Mouse (Mus musculus) gastrocnemius, postnatal 14 days (tissue): ENCODE measurements around the gene Nid2. TPM values are rescaled to one million over a fixed set of nuclear protein-coding genes. Genes with fewer than 3 reads are reported as not detected.

ENCODE experiments used
- DNase-seq: peaks from one replicate; pipeline ENCODE4 v3.0.0; 2021; ENCODE audit warnings: mixed read lengths
- intact Hi-C: fragments of 180-260 bp; cut with DNase I; formaldehyde crosslinking; loops from one replicate; pipeline ENCODE4 v1.15.1; 2025; ENCODE audit warnings: low total_unique reads
- total RNA-seq, 2 experiments: library from RNA; stranded (reverse); gene quantifications; 2 replicates each; pipeline ENCODE4 v1.2.3; 2021

Nid2 gene
- total RNA-seq, 2 experiments from 2014 or later: 46.5 to 62.5 TPM

- no peak for DNase-seq
- intact Hi-C loops: no loop called here
Measured at GRCm38 (mm10) chr14:19739416-19740146, 11.5 kb upstream of the Nid2 start.

GRCm38 (mm10) chr14:19740147-19740738, 10.8 kb upstream of the Nid2 start:
- intact Hi-C loops: no loop called here
- DNase-seq: no peak

DNA sequence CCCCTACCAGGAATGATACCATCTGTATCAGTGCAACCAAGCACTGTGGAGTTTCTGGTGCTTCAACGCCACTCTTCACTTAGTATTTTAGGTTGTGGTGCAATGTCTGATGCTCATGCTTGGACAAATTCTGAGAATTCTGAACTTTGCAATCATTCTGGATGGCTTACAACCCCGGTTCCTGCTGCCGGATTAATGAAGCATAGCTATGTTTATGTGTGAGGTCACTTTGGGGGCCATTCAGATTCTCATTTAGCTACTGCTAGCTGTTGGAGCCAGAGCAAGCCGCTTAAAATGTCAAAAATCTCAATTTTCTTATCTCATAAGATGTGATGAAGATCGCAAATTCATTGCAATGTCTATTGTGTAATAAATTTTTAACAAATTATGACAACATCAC, 6.2 kb upstream of the Nid2 start:
- DNase-seq: no peak
- intact Hi-C loops: no loop called here

DNA sequence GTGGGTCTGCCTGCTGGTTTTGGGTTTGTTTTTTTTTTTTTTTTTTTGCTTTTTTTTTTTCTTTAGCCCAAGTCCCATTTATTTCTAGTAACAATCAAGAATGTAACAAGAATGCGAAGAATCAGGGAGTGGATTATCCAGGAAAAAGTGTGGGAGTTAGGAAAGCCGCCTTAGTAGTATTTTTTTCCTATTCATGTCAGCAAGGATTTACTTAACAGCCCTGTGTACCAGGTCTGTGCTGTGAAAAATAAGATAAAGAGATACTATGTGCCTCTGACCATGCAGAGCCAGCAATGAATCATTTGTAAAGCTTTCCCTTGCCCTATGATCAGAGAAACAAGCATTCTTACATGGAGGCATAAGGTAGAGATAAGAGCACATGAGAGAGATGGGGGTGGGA, 4.8 kb upstream of the Nid2 start:
- DNase-seq: no peak
- intact Hi-C loops: no loop called here

DNA sequence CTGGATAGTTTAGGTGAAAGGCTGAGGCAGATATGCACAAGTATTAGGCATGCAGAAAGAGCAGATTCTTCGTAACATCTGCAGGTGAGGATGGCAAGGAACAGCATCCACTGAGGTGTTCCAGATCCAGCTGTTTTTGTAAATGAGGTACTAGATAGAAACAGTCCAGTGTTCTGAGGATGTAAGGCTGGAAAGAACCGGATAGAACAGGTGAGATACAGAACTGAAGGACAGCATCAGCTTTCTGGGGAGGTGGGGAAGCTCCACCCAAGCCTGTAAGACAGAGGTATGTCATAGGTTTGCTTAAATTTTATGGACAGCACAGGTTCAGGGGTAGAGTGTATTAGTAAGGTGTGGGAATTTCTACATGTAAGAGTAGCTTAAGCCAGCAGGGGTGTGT, 4.3 kb upstream of the Nid2 start:
- intact Hi-C loops: no loop called here
- DNase-seq: no peak

DNA sequence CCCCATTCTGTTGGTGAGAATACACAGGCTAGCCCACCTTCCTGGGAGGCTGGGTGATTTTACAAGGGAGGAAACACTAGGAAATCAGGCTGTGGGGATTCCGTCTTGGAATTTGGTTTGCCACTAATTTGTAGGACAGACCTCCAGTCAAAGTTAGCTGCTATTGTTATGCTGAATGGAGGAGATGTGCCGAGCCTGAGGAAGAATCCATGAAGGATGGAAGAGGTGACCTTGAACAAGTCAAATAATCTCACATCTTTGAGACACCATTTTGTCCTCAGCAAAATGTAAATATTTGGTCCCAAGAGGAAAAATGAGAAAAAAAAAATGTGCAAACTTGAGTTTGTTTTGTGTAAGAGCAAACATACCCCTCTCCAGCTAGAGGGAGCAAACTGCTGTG, 1.3 kb upstream of the Nid2 start:
- intact Hi-C loops: no loop called here
- DNase-seq: no peak

DNA sequence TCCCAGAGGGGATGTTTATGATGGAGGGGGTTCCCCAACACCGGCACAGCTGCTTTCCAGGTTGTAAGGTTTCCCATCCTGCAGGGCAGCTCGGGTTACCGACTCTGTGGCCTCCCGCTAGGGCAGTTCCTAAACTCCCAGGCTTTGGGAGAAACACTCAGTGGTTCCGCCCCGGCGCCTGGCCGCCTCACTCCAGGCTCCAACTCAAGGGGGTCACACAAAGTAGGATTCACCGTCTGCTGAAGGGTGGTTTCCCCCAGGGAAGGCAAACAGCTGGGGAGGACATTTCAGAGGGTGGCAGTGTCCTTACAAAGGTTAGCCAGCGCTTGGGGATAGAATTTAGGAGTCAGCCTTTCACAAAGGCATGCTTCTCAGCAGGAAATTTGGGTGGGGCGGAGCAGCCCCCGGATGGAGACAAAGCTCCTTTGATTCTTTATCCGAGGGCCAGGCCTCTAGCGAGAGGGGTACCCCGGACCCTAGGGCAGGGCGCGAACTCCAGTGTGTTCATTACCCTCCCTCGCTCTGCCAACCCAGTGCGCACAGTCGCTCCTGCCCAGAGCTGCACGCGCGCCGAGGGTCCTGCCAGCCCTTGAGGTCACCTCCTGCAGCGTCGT, 547 bp upstream of the Nid2 start:
- intact Hi-C loops: no loop called here

DNA sequence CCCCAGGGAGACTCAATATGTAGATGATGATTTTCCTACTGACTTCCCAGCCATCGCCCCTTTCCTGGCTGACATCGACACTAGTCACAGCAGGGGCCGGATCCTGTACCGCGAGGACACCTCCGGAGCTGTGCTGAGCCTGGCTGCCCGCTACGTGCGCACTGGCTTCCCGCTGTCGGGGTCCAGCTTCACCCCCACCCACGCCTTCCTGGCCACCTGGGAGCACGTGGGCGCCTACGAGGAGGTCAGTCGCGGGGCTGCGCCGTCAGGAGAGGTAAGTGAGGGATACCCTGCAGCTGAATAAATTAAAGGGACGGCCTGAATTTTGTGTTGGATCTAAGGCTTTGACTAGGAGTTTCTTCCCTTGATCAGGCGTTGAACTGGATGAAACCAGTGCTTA, 1.2 kb downstream of the Nid2 start:
- DNase-seq: no peak
- intact Hi-C loops: no loop called here

More for the DNA sequence above, 547 bp upstream of the Nid2 start:
- peak; percentile 60 for DNase-seq

GRCm38 (mm10) chr14:19759277-19760193, 8.5 kb downstream of the Nid2 start:
- no peak for DNase-seq
- intact Hi-C loops: no loop called here

DNA sequence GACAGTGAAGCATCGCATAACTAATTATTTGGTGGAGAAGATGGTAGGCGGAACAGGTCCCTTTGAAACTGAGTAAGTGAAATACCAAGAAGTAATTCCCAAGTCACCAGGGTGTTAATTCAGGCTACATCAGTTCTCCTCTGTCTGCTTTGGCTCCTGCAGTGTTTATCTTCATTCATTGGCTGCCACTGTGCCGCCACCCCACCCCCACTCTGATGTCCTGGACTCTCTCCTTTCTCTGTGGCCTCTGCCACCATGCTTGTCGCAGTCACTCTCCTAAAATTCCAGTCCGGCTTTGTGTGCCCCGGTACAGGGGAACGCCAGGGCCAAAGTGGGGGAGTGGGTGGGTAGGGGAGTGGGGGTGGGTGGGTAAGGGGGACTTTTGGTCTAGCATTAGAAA, 9.7 kb downstream of the Nid2 start:
- intact Hi-C loops: no loop called here
- no peak for DNase-seq

DNA sequence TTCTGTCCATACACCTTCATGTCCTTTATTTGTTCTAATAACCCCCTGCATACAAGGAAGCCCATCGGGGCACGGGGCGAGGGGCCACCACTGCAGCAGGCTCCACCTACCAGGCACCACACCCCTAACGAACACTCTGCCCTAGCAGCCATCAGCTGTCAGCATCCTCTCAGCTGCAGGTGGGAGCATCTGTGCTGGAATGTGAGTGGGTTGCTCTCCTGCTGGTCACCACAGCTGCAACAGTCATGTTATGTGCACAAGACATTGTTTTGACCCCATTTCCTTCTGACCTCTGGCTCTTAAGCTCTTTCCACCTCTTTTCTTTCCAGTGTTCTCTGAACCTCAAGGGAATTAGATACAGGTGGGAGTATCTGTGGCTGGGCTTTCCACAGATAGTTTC, 10.9 kb downstream of the Nid2 start:
- intact Hi-C loops: no loop called here
- DNase-seq: no peak

DNA sequence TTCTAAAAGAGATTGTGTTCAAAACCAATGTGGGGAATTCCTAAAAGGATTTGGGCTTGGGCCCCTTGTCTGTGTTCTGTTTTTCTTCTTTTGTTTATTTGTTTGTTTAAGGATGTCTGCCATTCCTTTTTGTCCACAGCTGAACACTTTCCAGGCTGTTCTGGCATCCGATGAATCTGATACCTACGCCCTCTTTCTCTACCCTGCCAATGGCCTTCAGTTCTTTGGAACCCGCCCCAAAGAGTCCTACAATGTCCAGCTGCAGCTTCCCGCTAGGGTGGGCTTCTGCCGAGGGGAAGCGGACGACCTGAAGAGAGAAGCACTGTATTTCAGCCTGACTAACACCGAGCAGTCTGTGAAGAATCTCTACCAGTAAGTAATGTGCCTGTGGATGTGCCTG, 12.5 kb downstream of the Nid2 start:
- DNase-seq: no peak
- intact Hi-C loops: no loop called here

DNA sequence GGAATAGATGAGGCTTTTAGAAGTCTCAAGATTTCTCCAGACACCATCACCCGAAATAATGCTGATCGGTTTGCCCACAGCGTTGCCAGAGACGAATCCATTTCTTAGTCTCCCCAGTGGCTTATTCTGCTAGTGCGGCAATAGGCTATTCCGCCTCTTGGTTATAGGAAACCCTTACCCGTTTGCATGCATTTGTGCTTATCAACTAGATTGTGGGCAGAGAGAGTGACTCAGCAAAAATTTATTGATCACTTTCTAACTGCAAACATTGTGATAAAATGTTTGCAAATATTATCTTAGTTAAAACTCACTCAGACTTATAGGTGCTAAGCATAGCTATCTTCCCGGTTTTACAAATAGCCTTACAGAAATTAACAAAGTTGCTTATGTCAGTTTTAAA, 13.3 kb downstream of the Nid2 start:
- DNase-seq: no peak
- intact Hi-C loops: no loop called here

- intact Hi-C loops: no loop called here
- DNase-seq: no peak
Measured at GRCm38 (mm10) chr14:19765539-19766379, 14.7 kb downstream of the Nid2 start.

GRCm38 (mm10) chr14:19766380-19766649, 15.2 kb downstream of the Nid2 start:
- intact Hi-C loops: no loop called here
- DNase-seq: no peak

GRCm38 (mm10) chr14:19768648-19769047, 17.6 kb downstream of the Nid2 start:
- intact Hi-C loops: no loop called here
- DNase-seq: no peak

- DNase-seq: peak; percentile 65
- intact Hi-C loops: no loop called here
Measured at GRCm38 (mm10) chr14:19769441-19770200, 18.6 kb downstream of the Nid2 start.

DNA sequence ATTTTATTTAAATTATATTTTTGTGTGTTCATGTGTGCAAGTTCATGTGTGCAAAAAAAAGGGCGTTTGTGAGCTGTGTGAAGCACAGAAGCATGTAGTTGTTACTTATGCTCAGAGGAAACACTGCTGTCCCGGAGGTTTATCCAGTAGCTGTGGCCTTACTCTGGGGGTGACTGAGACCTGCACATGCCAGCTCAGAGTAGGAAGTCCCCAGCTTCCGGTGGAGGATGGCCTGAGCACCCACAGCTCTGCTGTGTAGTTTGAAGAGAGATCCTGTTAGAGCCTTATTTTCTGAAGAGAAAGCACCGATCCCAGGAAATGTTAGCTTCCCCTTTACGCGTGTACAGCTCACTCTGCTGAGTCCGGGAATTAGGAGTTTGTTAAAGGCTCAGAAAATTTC, 20.1 kb downstream of the Nid2 start:
- intact Hi-C loops: no loop called here
- no peak for DNase-seq
